Mouse (Mus musculus): ENCODE data around the gene Gm17428. TPM values are rescaled to one million over a fixed set of nuclear protein-coding genes. Genes with fewer than 3 reads are reported as not detected.
A peak's percentile ranks its signal among the peaks of the same experiment; 100 is the strongest.
"Not testable (repeated sequence)": the region's sequence is repeated elsewhere in the genome, so short reads cannot be mapped to it uniquely, and the experiment has no call there.

Gene Gm17428
- polyA plus RNA-seq, 1 experiment from 2014 or later = not detected

DNA sequence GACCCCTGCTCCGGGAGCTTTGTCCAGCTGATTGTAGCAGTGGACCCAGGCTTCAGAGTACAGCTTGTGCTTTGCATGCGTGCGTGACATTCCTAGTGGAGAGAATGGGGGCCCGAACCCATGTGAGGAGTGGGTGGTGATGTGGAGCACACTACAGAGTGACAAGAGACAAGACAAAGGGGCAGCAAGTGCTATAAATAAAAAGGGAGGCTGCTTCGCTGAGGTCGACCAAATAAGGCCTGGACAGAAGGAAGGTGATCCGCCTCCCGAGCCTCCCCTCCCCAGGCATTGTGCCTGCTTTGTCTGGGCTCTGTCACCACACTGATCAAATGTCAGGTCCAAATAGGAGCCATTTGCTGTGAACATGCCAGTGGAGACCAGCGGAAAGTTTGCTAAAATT lies 20.1 kb downstream of the Gm17428 start:
- no peaks in the 10 kb centered on the region for H3K9me3 ChIP-seq (replicated peaks)
- peak overlapping the region; percentile 36; the same call in 1 of the 2 replicates for H3K27ac ChIP-seq
- 60% methylated on average over 9 of the region's 9 CpGs for WGBS
- H3K27me3 ChIP-seq (ENCODE audit: low read depth, poor library complexity, severe bottlenecking) = no peaks in the 10 kb centered on the region
- DNase-seq (ENCODE audit: low spot score) = no peak
- H3K4me3 ChIP-seq = no peak overlapping the region
- H3K4me1 ChIP-seq = peaks cover 26% of the 10 kb centered on the region
- no peaks in the 10 kb centered on the region for H3K36me3 ChIP-seq

DNA sequence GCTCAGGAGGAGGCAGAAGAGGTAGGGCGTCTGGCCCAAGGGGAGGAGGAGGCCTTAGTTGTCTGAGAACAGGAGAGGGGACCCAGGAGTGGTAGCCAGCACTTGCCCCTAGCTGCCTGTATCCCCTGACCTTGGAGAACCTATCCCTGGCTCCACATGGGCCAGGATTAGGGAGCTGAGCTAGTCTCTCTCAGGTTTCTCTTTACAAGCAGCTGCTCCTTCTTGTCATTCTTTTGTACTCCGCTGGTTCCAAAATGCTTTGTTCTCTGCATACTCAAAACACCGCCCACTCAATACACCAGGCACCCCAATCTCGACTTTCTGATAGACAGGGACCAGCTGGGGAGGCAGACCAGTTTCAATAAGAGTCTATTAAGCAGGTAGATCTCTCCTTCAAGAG lies 20.6 kb downstream of the Gm17428 start:
- H3K27ac ChIP-seq = peak overlapping the region; percentile 36; the same call in 1 of the 2 replicates

DNA sequence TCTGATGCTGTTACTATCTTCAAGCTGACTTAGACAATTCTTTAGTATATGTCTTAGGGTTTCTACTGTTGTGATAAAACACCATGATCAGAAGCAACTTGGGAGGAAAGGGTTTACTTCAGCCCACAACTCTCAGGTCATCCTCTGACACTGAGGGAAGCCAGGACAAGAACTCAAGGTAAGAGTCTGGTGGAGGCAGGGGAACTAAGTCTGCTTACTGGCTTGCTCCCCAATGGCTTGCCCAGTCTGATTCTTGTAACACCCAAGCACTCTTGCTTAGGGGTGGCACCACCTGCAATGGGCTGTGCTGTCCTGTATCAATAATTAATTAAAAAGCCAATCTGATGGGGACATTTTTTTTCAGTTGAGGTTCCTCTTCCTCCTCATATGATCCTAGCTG lies 21.9 kb downstream of the Gm17428 start:
- H3K36me3 ChIP-seq = no peaks in the 10 kb centered on the region
- no peak overlapping the region for H3K4me3 ChIP-seq
- H3K9me3 ChIP-seq (replicated peaks) = no peaks in the 10 kb centered on the region
- no peaks in the 10 kb centered on the region for H3K27me3 ChIP-seq (ENCODE audit: low read depth, poor library complexity, severe bottlenecking)
- H3K4me1 ChIP-seq = peaks cover 33% of the 10 kb centered on the region
- no peak for DNase-seq (ENCODE audit: low spot score)
- H3K27ac ChIP-seq = no peak overlapping the region

More for the DNA sequence above, 20.6 kb downstream of the Gm17428 start:
- WGBS = 70% methylated on average over 4 of the region's 4 CpGs
- H3K4me1 ChIP-seq = peaks cover 28% of the 10 kb centered on the region
- H3K36me3 ChIP-seq = no peaks in the 10 kb centered on the region
- no peak for DNase-seq (ENCODE audit: low spot score)
- no peak overlapping the region for H3K4me3 ChIP-seq
- no peaks in the 10 kb centered on the region for H3K9me3 ChIP-seq (replicated peaks)
- no peaks in the 10 kb centered on the region for H3K27me3 ChIP-seq (ENCODE audit: low read depth, poor library complexity, severe bottlenecking)

DNA sequence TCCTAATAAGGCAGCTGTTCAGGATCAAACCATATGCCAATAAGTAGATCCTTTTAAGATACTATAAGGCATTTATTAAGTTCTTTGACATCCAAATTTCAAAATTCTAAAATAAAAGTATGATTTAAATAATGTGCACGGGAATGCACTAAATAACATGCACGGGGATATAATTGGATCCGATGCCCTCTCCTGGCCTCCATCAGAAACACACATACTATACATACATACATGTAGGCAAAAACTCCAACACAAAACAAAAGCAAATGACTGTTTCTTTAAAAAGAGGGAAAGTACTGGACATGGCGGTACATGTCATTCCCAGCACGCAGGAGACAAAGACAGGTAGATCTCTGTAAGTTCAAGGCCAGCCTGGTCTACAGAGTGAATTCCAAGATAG lies 23.1 kb downstream of the Gm17428 start:
- not testable (repeated sequence) for H3K9me3 ChIP-seq (replicated peaks); H3K4me3 ChIP-seq; DNase-seq (ENCODE audit: low spot score); H3K27ac ChIP-seq; H3K27me3 ChIP-seq (ENCODE audit: low read depth, poor library complexity, severe bottlenecking); H3K36me3 ChIP-seq
- peaks cover 26% of the 10 kb centered on the region for H3K4me1 ChIP-seq
- WGBS = 92% methylated on average over 5 of the region's 5 CpGs

DNA sequence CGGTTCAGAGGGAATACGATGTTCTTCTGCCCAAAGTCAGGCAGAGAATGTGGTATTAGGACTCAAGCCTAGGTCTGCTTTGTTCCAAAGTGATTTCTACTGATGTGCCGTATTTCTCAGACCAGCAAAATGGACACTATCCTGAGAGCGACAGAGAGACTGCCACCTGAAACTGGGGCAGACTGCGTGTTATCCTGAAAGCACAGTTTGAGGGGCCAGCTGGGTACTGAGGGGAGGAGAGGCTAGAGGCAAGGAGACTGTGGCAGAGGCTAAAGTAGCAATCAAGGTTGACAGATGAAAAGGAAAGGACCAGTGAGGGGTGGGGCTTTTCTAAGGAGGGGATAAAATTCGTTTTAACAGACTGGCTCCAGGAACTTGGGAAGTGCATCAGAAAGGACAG lies 24.1 kb downstream of the Gm17428 start:
- Histone ChIP-seq H3K27me3 (ENCODE audit: low read depth, poor library complexity, severe bottlenecking) (no peaks in the 10 kb centered on the region), H3K4me1 (peaks cover 16% of the 10 kb centered on the region), H3K4me3 (no peak overlapping the region), H3K36me3 (no peaks in the 10 kb centered on the region), H3K9me3 (replicated peaks) (no peaks in the 10 kb centered on the region), H3K27ac (no peak overlapping the region)
- no peak for DNase-seq (ENCODE audit: low spot score)
- 85% methylated on average over 6 of the region's 6 CpGs for WGBS

DNA sequence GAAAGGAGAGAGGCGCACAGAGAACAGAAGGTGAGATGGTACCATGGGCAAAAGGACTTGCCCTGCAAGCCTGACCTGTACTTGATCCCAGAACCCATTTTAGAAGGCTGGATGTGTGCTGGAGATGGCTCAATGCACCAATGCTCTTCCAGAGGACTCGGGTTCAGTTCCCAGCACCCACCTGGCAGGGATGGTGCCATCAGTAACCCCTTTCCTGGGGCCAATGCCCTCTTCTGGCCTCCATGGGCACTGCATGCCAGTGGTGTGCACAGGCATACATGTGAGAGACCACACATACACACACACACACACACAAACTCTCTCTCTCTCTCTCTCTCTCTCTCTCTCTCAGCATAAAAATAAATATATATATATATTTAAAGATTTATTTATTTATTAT lies 24.7 kb downstream of the Gm17428 start:
- H3K4me1 ChIP-seq = peaks cover 15% of the 10 kb centered on the region
- no peak overlapping the region for H3K27ac ChIP-seq
- DNase-seq (ENCODE audit: low spot score) = no peak
- 100% methylated on average over 2 of the region's 2 CpGs for WGBS
- no peaks in the 10 kb centered on the region for H3K27me3 ChIP-seq (ENCODE audit: low read depth, poor library complexity, severe bottlenecking)
- H3K4me3 ChIP-seq = no peak overlapping the region
- no peaks in the 10 kb centered on the region for H3K36me3 ChIP-seq
- no peaks in the 10 kb centered on the region for H3K9me3 ChIP-seq (replicated peaks)

DNA sequence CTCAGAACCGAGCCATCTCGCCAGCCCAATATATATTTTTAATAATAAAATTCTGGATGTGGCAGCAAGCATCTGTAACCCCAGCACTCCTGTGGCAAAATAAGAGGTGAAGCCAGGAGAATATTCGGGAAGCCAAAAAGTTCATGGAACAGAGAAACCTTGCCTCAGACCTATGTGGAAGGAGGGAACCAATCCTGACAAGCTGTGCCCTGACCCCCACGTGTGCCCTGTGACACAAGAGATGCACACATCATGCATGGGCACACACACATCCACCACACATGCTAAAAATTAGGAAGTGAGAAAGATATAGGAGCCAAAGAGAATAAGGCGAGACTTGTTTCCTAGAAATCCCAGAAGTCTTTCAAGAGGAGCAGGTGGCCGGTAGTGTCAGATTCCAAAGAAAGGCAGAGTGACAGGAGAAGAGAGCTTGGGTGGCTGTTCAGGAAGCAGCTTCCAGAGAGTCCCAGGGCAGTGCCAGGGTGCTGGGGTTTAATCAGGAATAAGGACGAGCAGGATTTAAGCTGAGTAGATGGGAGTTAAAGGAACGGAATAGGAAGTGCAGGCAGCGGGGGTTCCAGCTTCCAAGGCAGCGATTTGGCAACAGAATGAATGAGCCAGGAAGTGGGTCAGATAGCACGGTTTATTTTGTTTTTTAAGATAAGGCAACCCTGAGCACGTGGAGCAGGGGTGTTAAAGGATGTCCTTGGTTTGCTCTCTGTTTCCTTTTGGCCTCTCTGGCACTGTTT lies 25.4 kb downstream of the Gm17428 start:
- no peak for DNase-seq (ENCODE audit: low spot score)
- Histone ChIP-seq H3K27ac (no peak overlapping the region), H3K4me1 (peaks cover 10% of the 10 kb centered on the region)

DNA sequence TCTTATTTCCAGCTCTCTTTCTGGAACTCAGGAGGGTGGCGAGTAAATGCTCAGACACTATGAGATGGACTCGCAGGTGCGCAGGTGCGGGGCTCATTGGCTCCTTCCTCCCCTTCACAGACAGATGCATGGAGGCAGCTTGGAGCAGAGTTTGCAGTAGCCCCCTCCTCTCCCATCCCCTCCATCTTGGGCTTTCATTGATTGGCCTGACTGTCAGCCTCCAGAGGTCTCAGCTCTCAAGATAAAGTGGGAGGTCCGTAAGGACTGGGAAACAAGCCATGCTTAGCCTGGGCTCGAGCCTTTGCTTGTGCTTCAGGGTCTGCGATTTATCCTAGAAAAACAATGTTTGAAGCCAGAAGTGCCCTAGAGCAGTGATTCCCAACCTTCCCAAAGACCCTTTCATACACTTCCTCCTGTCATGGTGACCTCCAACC lies 26.0 kb downstream of the Gm17428 start:
- 68% methylated on average over 7 of the region's 7 CpGs for WGBS
- H3K27me3 ChIP-seq (ENCODE audit: low read depth, poor library complexity, severe bottlenecking) = no peaks in the 10 kb centered on the region
- H3K27ac ChIP-seq = no peak overlapping the region
- H3K4me1 ChIP-seq = peaks cover 7% of the 10 kb centered on the region
- H3K36me3 ChIP-seq = no peaks in the 10 kb centered on the region
- no peak for DNase-seq (ENCODE audit: low spot score)
- no peak overlapping the region for H3K4me3 ChIP-seq
- no peaks in the 10 kb centered on the region for H3K9me3 ChIP-seq (replicated peaks)

More for the DNA sequence above, 25.4 kb downstream of the Gm17428 start:
- no peak overlapping the region for H3K4me3 ChIP-seq
- no peaks in the 10 kb centered on the region for H3K36me3 ChIP-seq
- H3K9me3 ChIP-seq (replicated peaks) = no peaks in the 10 kb centered on the region
- 51% methylated on average over 12 of the region's 12 CpGs for WGBS
- H3K27me3 ChIP-seq (ENCODE audit: low read depth, poor library complexity, severe bottlenecking) = no peaks in the 10 kb centered on the region

DNA sequence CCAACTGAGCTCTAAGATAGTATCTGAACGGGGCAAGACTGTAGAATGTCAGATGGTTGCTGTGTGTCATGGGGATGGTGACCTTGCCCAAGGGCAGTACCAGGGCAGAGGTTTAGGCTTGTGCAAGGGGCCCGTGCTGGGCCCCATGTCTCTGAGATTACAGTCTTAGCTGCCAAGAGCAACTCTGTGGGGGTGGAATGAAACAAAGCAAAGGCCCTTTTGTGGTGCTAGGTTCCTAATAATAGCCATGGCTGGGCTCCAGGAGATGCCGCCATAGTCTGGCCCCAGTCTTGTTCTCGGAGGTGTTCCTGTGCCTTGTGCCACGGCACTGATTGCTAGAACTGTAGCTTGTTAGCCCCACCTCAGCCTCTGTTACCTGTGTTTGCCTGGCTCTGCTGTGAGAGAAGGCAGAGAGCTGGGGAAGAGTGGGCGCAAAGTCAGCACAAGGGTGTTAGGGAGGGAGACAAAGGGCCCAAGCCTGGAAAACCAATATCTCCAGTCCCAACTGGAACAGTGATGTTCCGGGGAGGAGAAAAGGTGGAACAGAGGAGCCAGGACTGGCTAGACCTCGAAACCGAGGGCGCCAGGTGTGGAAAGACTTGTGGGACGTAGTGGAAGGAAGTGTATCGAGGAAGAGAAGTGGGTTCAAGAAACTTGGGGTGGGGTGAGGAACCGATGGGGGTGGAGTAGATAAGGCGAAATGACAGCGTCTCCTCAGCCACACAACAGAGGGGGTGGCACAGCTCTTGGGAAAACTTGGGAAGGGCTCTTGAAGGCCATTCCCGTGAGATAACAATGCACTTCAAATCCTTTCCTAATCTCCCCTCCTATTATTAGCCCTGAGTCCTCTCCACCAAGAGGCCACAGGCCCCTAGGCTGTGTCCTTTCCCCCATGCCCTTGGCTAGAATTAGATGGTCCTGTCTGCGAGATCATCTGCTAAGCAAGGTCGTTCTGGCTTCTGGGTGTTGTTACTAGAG lies 27.4 kb downstream of the Gm17428 start:
- Histone ChIP-seq H3K4me1 (peaks cover 7% of the 10 kb centered on the region), H3K4me3 (no peak overlapping the region), H3K27me3 (ENCODE audit: low read depth, poor library complexity, severe bottlenecking) (no peaks in the 10 kb centered on the region), H3K9me3 (replicated peaks) (no peaks in the 10 kb centered on the region), H3K27ac (no peak overlapping the region), H3K36me3 (no peaks in the 10 kb centered on the region)
- WGBS = 83% methylated on average over 18 of the region's 18 CpGs
- DNase-seq (ENCODE audit: low spot score) = no peak

DNA sequence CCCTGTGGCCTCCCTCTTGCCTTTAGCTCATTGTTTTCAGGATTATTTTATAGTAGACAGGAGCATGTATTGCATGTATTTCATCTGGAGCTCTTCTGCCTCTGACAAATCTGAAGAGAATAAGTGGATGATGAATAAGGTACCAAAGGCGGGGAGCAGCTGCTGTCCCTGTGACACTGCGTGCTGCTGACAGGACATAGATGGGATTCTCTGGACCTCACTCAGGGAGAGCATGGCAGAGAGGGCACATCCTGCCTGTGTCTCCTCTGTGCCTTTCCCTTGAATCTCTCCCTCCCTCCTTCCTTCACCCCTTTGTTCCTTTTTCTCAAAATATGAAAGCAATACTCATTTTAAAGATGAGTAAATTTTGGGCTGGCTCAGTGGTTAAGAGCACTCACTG lies 28.8 kb downstream of the Gm17428 start:
- no peak for DNase-seq (ENCODE audit: low spot score)
- Histone ChIP-seq H3K4me3 (no peak overlapping the region), H3K27me3 (ENCODE audit: low read depth, poor library complexity, severe bottlenecking) (no peaks in the 10 kb centered on the region), H3K27ac (no peak overlapping the region), H3K9me3 (replicated peaks) (no peaks in the 10 kb centered on the region), H3K36me3 (no peaks in the 10 kb centered on the region), H3K4me1 (peaks cover 7% of the 10 kb centered on the region)
- 71% methylated on average over 2 of the region's 2 CpGs for WGBS

DNA sequence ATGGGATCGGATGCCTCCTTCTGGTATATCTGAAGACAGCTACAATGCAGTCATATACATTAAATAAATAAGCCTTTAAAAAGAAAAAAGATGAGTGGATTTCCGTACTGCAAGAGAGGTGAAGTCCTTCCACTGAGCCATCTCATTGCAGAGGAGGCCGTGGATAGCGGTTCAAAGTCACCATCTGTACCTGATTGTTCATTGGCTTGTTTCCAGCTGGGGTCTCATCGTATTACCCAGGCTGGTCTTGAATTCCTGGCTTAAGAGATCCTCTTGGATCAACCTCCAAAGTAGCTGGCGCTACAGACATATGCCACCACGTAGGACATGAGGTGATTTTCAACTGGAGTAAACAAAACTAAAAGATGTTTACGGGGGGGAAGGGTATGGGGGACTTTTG lies 29.2 kb downstream of the Gm17428 start:
- no peak overlapping the region for H3K27ac ChIP-seq
- no peak for DNase-seq (ENCODE audit: low spot score)
- 86% methylated on average over 8 of the region's 8 CpGs for WGBS
- no peaks in the 10 kb centered on the region for H3K9me3 ChIP-seq (replicated peaks)
- no peak overlapping the region for H3K4me3 ChIP-seq
- H3K27me3 ChIP-seq (ENCODE audit: low read depth, poor library complexity, severe bottlenecking) = no peaks in the 10 kb centered on the region
- peaks cover 7% of the 10 kb centered on the region for H3K4me1 ChIP-seq
- no peaks in the 10 kb centered on the region for H3K36me3 ChIP-seq

DNA sequence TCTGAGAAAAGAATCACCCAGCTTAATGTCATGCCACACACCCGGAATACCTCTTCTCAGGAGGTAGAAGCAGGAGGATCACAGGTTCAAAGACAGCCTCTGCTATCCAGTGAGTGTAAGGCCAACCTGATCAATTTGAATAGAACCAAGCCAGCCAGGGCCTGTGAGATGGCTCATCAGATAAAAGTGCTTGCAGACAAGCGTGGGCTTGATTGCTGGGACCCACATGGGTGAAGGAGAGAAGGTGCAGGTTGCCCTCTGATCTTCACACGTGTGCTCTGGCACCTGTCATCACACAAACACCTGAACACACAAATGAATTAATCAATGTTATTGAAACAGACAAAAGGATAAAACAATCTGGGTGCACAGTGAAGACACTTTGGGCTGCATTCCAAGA lies 29.8 kb downstream of the Gm17428 start:
- Histone ChIP-seq H3K27me3 (ENCODE audit: low read depth, poor library complexity, severe bottlenecking) (no peaks in the 10 kb centered on the region), H3K36me3 (no peaks in the 10 kb centered on the region), H3K4me1 (peaks cover 7% of the 10 kb centered on the region), H3K4me3 (no peak overlapping the region), H3K27ac (no peak overlapping the region), H3K9me3 (replicated peaks) (no peaks in the 10 kb centered on the region)
- no peak for DNase-seq (ENCODE audit: low spot score)
- WGBS = 76% methylated on average over 3 of the region's 3 CpGs

Data from limb, embryonic 10.5 days (tissue).